Mouse (Mus musculus) ES-E14 (cell line): ENCODE results near the gene Naa20. TPM values are rescaled to one million over a fixed set of nuclear protein-coding genes. Genes with fewer than 3 reads are reported as not detected.
"Not testable (repeated sequence)": the region's sequence is repeated elsewhere in the genome, so short reads cannot be mapped to it uniquely, and the experiment has no call there.

Experiments used
- DNase-seq: peaks from one replicate; pipeline ENCODE4 v3.0.0-alpha.2; 2013; ENCODE audit warnings: low read depth, low spot score
- H3K27ac ChIP-seq: 2 replicates; pipeline ENCODE4 v1.5.1; 2012; ENCODE audit warnings: low read depth, mild to moderate bottlenecking, low read length, moderate library complexity, mixed read lengths; ENCODE audit not compliant: poor library complexity, insufficient read depth, severe bottlenecking
- H3K36me3 ChIP-seq: 2 replicates; pipeline ENCODE4 v1.6.1; 2012; ENCODE audit warnings: mild to moderate bottlenecking, low read length, moderate library complexity, mixed read lengths; ENCODE audit not compliant: control insufficient read depth, poor library complexity, insufficient read depth, severe bottlenecking
- H3K4me1 ChIP-seq, 2 experiments: fragments of 150-350 bp in 1 of 2; sonication (generic) in 1 of 2; 2 replicates each; pipeline ENCODE4 v1.6.1; 2012; ENCODE audit warnings: low read length in 2 of 2, mild to moderate bottlenecking in 1 of 2, mixed read lengths in 1 of 2; ENCODE audit not compliant: control insufficient read depth in 2 of 2, insufficient read depth in 2 of 2, poor library complexity in 1 of 2
- H3K4me3 ChIP-seq, 2 experiments: fragments of 150-350 bp in 1 of 2; sonication (generic) in 1 of 2; 2 replicates each; pipeline ENCODE4 v1.5.1; 2012; ENCODE audit warnings: low read length in 2 of 2, low read depth in 1 of 2, mild to moderate bottlenecking in 1 of 2, mixed read lengths in 1 of 2; ENCODE audit not compliant: insufficient read depth in 1 of 2, poor library complexity in 1 of 2, severe bottlenecking in 1 of 2
- H3K9ac ChIP-seq: 2 replicates; pipeline ENCODE4 v1.6.1; 2012; ENCODE audit warnings: low read depth, mild to moderate bottlenecking, low read length, mixed read lengths; ENCODE audit not compliant: poor library complexity, insufficient read depth, severe bottlenecking
- H3K9me3 ChIP-seq: fragments of 150-350 bp; sonication (generic); 2 replicates; pipeline ENCODE4 v1.6.1; 2012; ENCODE audit warnings: low read depth, mild to moderate bottlenecking, low read length; ENCODE audit not compliant: control insufficient read depth, insufficient read depth
- CHD2 ChIP-seq: IDR thresholded peaks from 2 replicates; pipeline ENCODE4 v1.6.1; 2014; ENCODE audit warnings: mild to moderate bottlenecking, low read depth, low read length, inconsistent platforms
- HCFC1 ChIP-seq: IDR thresholded peaks from 2 replicates; pipeline ENCODE4 v1.6.1; 2012; ENCODE audit warnings: low read length, inconsistent platforms, borderline replicate concordance; ENCODE audit not compliant: insufficient read depth
- MAFK ChIP-seq: IDR thresholded peaks from 2 replicates; pipeline ENCODE4 v1.6.1; 2014; ENCODE audit warnings: mild to moderate bottlenecking, low read depth, low read length, inconsistent platforms; ENCODE audit not compliant: insufficient read depth
- ZC3H11A ChIP-seq: IDR thresholded peaks from 2 replicates; pipeline ENCODE4 v1.6.1; 2012; ENCODE audit warnings: low read depth, mild to moderate bottlenecking, inconsistent platforms, low read length, borderline replicate concordance
- ZNF384 ChIP-seq: IDR thresholded peaks from 2 replicates; pipeline ENCODE4 v1.6.1; 2012; ENCODE audit warnings: low read depth, low read length, inconsistent platforms
- in situ Hi-C, 2 experiments: fragments of 600-800 bp; cut with MboI; formaldehyde crosslinking; loops; one replicate each; pipeline ENCODE4 v1.15.1; 2025; ENCODE audit warnings: low sequenced_read_pairs in 2 of 2, inconsistent platforms in 1 of 2; ENCODE audit not compliant: unreplicated experiment in 2 of 2
- total RNA-seq: library from RNA; depleted of rRNA; stranded (reverse); fragments of 300-350 nt; gene quantifications from 2 replicates; pipeline ENCODE4 v1.2.3, GENCODE M21; 2012

Naa20 gene
- total RNA-seq, 1 experiment: 87.6 TPM

DNA sequence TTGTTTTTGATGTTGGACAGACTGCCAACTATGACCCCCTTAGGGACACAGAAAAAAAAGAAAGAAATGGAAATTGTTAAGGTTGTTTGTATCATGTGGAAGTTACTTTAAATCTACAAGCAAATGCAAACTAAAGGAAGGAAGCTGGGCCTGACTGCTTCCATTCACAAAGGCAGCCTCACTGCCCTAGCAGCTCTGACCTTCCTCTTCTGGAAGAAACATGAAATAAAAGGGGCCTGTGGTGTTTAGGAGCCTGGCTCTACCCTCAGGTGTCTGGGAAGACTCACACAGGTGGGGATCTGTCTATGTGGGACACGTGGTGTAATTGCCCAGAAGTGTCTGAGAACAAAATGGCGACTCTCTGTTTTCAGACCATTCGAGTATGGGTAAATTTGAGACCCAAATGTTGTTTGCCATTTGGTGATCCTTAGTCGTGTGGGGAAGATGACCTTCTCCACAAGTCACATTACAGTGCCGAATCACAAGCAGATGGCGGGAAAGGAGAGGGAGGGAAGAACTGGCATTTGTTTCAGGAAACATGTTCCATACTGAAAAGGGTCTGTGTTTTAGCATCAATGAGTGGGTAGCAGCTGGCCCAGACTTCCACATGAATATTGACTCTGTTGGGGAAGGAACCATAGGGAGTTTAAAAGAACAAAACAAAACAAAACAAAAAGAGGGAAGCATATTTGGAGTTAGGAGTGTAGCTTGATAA lies 13.0 kb upstream of the Naa20 start:
- no peak overlapping the region for H3K9ac ChIP-seq
- no peak overlapping the region for H3K27ac ChIP-seq
- H3K9me3 ChIP-seq: no peaks in the 10 kb centered on the region
- peaks cover 0 to 15% of the 10 kb centered on the region in 2 experiments for H3K4me1 ChIP-seq
- H3K36me3 ChIP-seq: no peaks in the 10 kb centered on the region; the same call in 1 of the 2 replicates
- no peak overlapping the region for H3K4me3 ChIP-seq
- no peak for DNase-seq
- no peak for TF ChIP-seq CHD2
- TF ChIP-seq HCFC1: no peak
- no peak for TF ChIP-seq ZNF384
- no peak for TF ChIP-seq MAFK
- no peak for TF ChIP-seq ZC3H11A
- in situ Hi-C loops: no loop called here

DNA sequence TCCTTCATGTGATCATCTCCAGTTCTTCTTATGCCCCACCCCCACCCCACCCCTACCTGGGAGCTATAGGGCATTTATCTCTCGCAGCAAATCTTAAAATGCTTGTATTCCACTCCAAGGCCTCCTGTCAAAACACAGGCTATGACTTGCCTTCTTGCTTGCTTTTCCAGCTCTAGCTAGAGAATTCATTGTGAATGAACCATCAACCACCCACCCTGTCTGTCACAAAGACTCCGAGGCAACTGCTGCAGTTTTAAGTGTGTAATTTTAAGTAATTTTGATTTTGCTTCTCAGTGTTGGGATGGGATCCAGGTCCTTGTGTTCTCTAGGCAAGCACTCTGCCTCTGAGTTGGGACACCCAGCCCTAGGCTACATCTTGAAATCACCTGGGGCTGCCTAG lies 11.3 kb upstream of the Naa20 start:
- H3K4me1 ChIP-seq: peaks cover 0 to 8% of the 10 kb centered on the region in 2 experiments; a peak in 3 of 4 replicates
- TF ChIP-seq MAFK (no peak), CHD2 (no peak), ZC3H11A (no peak), HCFC1 (no peak), ZNF384 (no peak)
- no peak overlapping the region for H3K4me3 ChIP-seq
- H3K36me3 ChIP-seq: no peaks in the 10 kb centered on the region; the same call in 1 of the 2 replicates
- H3K9me3 ChIP-seq: no peaks in the 10 kb centered on the region
- no peak overlapping the region for H3K9ac ChIP-seq
- H3K27ac ChIP-seq: no peak overlapping the region
- DNase-seq: no peak
- in situ Hi-C loops: no loop called here

DNA sequence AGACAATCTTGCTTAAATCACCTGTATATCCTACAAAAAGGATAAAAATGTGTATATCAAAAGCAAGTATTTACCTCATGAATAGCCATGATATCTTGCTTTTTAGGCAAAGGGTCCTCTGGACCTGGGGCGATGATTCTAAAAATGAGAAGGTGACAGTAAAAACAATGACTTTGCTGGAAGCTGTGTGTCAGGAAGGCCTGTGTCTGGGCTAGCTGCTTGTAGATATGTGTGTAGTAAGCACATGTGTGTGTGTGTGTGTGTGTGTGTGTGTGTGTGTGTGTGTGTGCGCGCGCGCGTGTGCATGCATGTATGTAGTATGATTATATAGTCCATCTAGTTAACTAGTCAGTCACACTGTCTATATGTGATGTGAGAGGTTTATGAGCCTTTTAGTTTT lies 8.1 kb upstream of the Naa20 start:
- no peak overlapping the region for H3K4me3 ChIP-seq
- H3K36me3 ChIP-seq: no peaks in the 10 kb centered on the region
- TF ChIP-seq ZC3H11A: no peak
- no peak for TF ChIP-seq CHD2
- TF ChIP-seq HCFC1: no peak
- no peaks in the 10 kb centered on the region for H3K9me3 ChIP-seq
- in situ Hi-C loops: no loop called here
- DNase-seq: no peak
- no peak overlapping the region for H3K9ac ChIP-seq
- no peak overlapping the region for H3K27ac ChIP-seq
- H3K4me1 ChIP-seq: peaks cover 0 to 3% of the 10 kb centered on the region in 2 experiments; a peak in 3 of 4 replicates

DNA sequence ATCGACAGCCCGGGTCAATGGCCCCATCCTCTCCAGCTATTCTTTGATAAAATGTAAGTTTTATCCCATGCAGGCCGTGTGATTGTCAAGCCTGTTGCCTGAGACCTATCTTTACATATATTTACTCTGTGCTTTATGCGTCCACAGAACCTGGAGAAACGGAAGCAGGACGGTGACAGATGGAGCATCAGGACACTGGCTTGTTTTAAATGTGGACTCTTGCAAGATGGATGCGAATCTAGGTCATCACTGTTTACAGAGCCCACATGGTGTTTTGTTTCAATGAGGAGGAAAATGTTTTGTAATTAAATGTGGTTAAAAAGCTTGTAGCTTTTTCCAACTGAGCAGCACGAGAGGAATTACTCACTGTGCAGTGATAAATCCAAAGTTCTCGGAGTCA lies 3.8 kb upstream of the Naa20 start:
- H3K36me3 ChIP-seq: no peaks in the 10 kb centered on the region
- no peak overlapping the region for H3K9ac ChIP-seq
- H3K4me1 ChIP-seq: peaks cover 2 to 6% of the 10 kb centered on the region in 2 experiments; a peak in 2 of 4 replicates
- in situ Hi-C loops: no loop called here
- no peak overlapping the region for H3K4me3 ChIP-seq
- H3K9me3 ChIP-seq: no peaks in the 10 kb centered on the region
- TF ChIP-seq MAFK (no peak), ZNF384 (no peak), HCFC1 (no peak), ZC3H11A (no peak), CHD2 (no peak)
- no peak for DNase-seq
- no peak overlapping the region for H3K27ac ChIP-seq

DNA sequence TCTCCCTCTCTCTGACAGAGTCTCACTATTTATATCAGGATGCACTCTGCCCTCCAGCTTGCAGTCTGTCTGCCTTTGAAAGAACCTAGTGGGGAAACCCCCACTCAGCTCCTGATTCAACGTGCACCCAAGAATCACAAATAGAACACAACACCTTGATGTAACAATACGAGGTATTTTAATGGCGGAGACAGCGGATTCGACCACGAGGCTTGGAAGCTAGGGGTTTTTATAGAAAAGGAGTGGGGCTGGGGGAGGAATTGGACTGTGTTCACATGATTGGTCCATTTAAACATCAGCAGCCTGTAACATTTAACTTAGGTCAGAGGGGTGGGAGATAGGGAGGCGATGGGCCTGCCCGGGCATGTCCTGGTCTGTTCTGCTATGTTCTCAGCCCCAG lies 1.6 kb upstream of the Naa20 start:
- Histone ChIP-seq H3K27ac (peak overlapping the region; percentile 89), H3K4me1 (peaks cover 3 to 11% of the 10 kb centered on the region in 2 experiments; a peak in 2 of 4 replicates), H3K9ac (0 out of 2 replicates have a peak overlapping the region, but pooled peaks have one; percentile 28)
- DNase-seq, H3K4me3 ChIP-seq, H3K9me3 ChIP-seq, in situ Hi-C loops, H3K36me3 ChIP-seq: not testable (repeated sequence)
